Mouse (Mus musculus) ES-Bruce4 (cell line): ENCODE data around the gene Ing2. TPM values are rescaled to one million over a fixed set of nuclear protein-coding genes. Genes with fewer than 3 reads are reported as not detected.

Source experiments
- H3K27ac ChIP-seq: 2 replicates; pipeline ENCODE4 v1.5.1; 2012; ENCODE audit warnings: low read length, inconsistent platforms; ENCODE audit not compliant: insufficient read depth
- H3K27me3 ChIP-seq: 2 replicates; pipeline ENCODE4 v1.6.1; 2012; ENCODE audit warnings: mild to moderate bottlenecking, low read length, inconsistent platforms; ENCODE audit not compliant: control insufficient read depth, poor library complexity, insufficient read depth, severe bottlenecking
- H3K36me3 ChIP-seq: 2 replicates; pipeline ENCODE4 v1.6.1; 2012; ENCODE audit warnings: inconsistent platforms, mild to moderate bottlenecking, low read length, moderate library complexity; ENCODE audit not compliant: control insufficient read depth, poor library complexity, insufficient read depth, severe bottlenecking
- H3K4me1 ChIP-seq: one replicate; pipeline ENCODE4 v1.8.1; 2011; ENCODE audit warnings: low read length; ENCODE audit not compliant: control insufficient read depth, insufficient read depth
- H3K4me3 ChIP-seq: 2 replicates; pipeline ENCODE4 v1.5.1; 2011; ENCODE audit warnings: low read depth, mild to moderate bottlenecking, low read length
- H3K9ac ChIP-seq: 2 replicates; pipeline ENCODE4 v1.6.1; 2012; ENCODE audit warnings: low read depth, mild to moderate bottlenecking, inconsistent platforms; ENCODE audit not compliant: poor library complexity, severe bottlenecking
- H3K9me3 ChIP-seq: replicated peaks from 2 replicates; pipeline ENCODE4 v1.6.1; 2012; ENCODE audit warnings: mild to moderate bottlenecking, low read length, inconsistent platforms; ENCODE audit not compliant: control insufficient read depth, poor library complexity, insufficient read depth, severe bottlenecking
- CTCF ChIP-seq: IDR thresholded peaks from one replicate; pipeline ENCODE4 v1.8.1; 2011; ENCODE audit warnings: low read depth, low read length
- EP300 ChIP-seq: IDR thresholded peaks from 2 replicates; pipeline ENCODE4 v1.6.1; 2011; ENCODE audit warnings: low read depth, low read length; ENCODE audit not compliant: insufficient read depth
- POLR2A ChIP-seq: IDR thresholded peaks from one replicate; pipeline ENCODE4 v1.8.1; 2011; ENCODE audit warnings: low read length; ENCODE audit not compliant: insufficient read depth
- polyA plus RNA-seq: library from polyadenylated mRNA; stranded (reverse); fragments of >200 nt; gene quantifications from 2 replicates; pipeline ENCODE4 v1.2.4, GENCODE M21; 2011; ENCODE audit warnings: low read depth; ENCODE audit not compliant: missing spikeins, insufficient read depth, insufficient read length

Gene Ing2
- polyA plus RNA-seq, 1 experiment = 25.3 TPM

DNA sequence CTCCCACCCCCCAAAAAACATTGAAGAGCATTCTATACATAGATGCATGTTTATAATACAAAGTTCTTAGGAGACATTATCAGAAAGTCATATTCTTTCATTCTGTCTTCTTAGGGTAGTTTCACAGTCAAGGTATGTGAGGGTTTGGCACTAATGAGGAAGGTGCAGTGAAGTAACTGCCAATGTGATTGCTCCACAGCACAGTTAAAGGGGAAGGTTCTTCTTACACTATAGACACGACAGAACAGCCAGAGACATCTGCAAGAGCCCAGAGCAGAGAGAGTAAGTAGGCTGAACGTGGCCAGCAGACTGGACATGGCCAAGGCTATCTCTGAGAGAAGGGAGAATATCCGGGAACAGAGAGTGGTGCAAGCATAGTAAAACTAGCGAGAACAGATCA lies 38.2 kb downstream of the Ing2 start:
- Histone ChIP-seq H3K4me3 (no peak overlapping the region), H3K27me3 (peaks cover 1% of the 10 kb centered on the region; the same call in 1 of the 2 replicates), H3K27ac (no peak overlapping the region), H3K9me3 (peaks cover 9% of the 10 kb centered on the region), H3K4me1 (no peaks in the 10 kb centered on the region), H3K36me3 (no peaks in the 10 kb centered on the region), H3K9ac (no peak overlapping the region)
- no peak for TF ChIP-seq POLR2A
- no peak for TF ChIP-seq EP300
- no peak for TF ChIP-seq CTCF

DNA sequence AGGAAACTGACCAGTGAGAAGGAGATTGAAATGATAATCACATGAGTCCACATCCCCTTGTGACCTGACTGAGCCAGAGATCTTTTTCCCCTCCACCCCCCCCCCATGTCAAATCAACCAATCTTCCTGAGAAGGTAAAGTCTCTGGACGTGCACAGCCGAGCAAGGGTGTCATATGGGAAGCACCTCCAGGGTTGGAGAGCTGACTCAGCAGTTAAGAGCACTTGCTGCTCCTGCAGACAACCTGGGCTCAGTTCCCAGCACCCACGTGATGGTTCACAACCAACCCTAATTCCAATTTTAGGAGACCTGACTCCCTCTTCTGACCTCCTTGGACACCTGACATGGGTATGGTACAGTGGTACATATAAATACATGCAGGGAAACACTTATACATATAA lies 39.3 kb downstream of the Ing2 start:
- H3K36me3 ChIP-seq = no peaks in the 10 kb centered on the region
- H3K27ac ChIP-seq = no peak overlapping the region
- no peak overlapping the region for H3K4me3 ChIP-seq
- H3K4me1 ChIP-seq = no peaks in the 10 kb centered on the region
- peaks cover 1% of the 10 kb centered on the region; the same call in 1 of the 2 replicates for H3K27me3 ChIP-seq
- peaks cover 4% of the 10 kb centered on the region for H3K9me3 ChIP-seq
- no peak overlapping the region for H3K9ac ChIP-seq
- TF ChIP-seq CTCF (no peak), POLR2A (no peak), EP300 (no peak)

DNA sequence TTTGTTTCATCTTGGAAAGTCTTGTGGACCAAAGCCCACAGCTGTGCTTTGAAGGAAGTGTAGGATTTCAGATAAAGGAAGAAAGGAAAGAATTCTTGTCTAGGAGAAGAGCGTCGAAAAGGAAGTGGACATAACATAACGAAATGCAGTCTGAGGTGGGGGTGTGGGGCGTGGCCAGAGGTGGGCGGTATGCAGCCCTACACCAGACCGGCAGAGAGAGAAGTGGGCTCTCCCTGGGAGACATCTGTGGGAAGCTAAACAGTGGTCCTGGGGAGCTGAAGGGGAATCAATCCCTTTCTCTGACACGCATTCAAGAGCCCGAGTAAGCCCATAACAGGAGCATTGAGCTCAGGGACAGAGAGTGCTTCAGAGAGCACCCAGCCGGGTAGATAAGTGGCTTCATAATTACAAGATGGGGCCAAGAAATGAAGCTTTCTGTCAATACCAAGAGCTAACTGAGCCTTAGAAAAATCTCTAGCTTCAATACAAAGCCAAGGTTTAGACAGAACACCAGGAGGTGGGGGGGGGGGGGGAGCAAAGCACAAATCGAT lies 40.5 kb downstream of the Ing2 start:
- H3K9ac ChIP-seq = no peak overlapping the region
- H3K4me1 ChIP-seq = no peaks in the 10 kb centered on the region
- H3K36me3 ChIP-seq = no peaks in the 10 kb centered on the region
- no peak overlapping the region for H3K27ac ChIP-seq
- H3K27me3 ChIP-seq = peaks cover 1% of the 10 kb centered on the region; the same call in 1 of the 2 replicates
- no peaks in the 10 kb centered on the region for H3K9me3 ChIP-seq
- H3K4me3 ChIP-seq = no peak overlapping the region
- TF ChIP-seq CTCF (no peak), EP300 (no peak), POLR2A (no peak)

DNA sequence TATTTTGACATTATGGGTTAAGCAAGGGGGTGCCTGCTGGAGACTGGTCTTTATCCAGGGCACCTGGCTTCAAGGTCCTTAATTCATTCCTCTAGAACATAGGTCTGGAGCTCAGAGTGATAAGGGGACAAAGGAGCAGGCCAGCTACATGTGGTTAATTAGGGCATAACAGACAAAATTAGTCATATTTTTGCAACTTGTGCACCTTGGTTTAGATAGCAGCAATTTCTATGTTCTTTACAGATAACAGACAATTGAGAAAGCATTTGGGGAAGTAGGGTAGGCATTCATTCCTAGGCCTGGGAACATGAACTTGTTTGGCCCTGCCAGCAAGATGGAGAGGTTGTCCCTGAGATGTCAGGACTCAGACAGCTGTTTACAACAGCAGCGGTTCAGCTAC lies 54.2 kb downstream of the Ing2 start:
- Histone ChIP-seq H3K9ac (no peak overlapping the region), H3K4me3 (no peak overlapping the region), H3K27ac (no peak overlapping the region), H3K27me3 (no peaks in the 10 kb centered on the region), H3K36me3 (no peaks in the 10 kb centered on the region), H3K4me1 (no peaks in the 10 kb centered on the region), H3K9me3 (0 out of 2 replicates have a peak, but pooled peaks cover under 1% of the 10 kb centered on the region)
- no peak for TF ChIP-seq POLR2A
- TF ChIP-seq CTCF = no peak
- no peak for TF ChIP-seq EP300

Other genes starting within 250 kb of the Ing2 start
- gene Stox2, start 229.2 kb downstream of the Ing2 start, polyA plus RNA-seq = 5.1 and 6.0 TPM in 2 replicates
- 33.5 and 40.4 TPM in 2 replicates for gene Trappc11, start 142.1 kb downstream of the Ing2 start, polyA plus RNA-seq
- gene Rwdd4a, start 141.9 kb downstream of the Ing2 start, polyA plus RNA-seq = 33.9 and 34.5 TPM in 2 replicates
- gene Cdkn2aip, start 38.4 kb upstream of the Ing2 start, polyA plus RNA-seq = 12.0 and 12.2 TPM in 2 replicates
- gene Cldn24, start 146.6 kb upstream of the Ing2 start, polyA plus RNA-seq = not detected in 2 replicates
- gene Cldn22, start 148.9 kb upstream of the Ing2 start, polyA plus RNA-seq = not detected in 2 replicates